Mouse (Mus musculus): Measurements from ENCODE around the gene Angel2.

GRCm38 (mm10) chr1:190904136-190904535 lies 20.8 kb upstream of the Angel2 start:
- TF ChIP-seq FLI1 (IDR thresholded peaks at IDR 0.05; ENCODE audit: low read length) (no peak), GATA1 (IDR thresholded peaks at IDR 0.05; ENCODE audit: borderline replicate concordance, low read length) (no peak)
